Mouse (Mus musculus): ENCODE results near the gene Exoc2.

Exoc2 gene

GRCm38 (mm10) chr13:30971047-30971446 lies 2.8 kb downstream of the Exoc2 start:
- DNase-seq (ENCODE audit: low read depth, low spot score), result no peak

- DNase-seq (ENCODE audit: low read depth, low spot score), result no peak
Observed at GRCm38 (mm10) chr13:30968311-30968710, 5.6 kb downstream of the Exoc2 start.

GRCm38 (mm10) chr13:30966507-30966911 lies 7.4 kb downstream of the Exoc2 start:
- no peak for DNase-seq (ENCODE audit: low read depth, low spot score)

- no peak for DNase-seq (ENCODE audit: low read depth, low spot score)
Observed at GRCm38 (mm10) chr13:30961932-30962331, 12.0 kb downstream of the Exoc2 start.

- no peak for DNase-seq (ENCODE audit: low read depth, low spot score)
Observed at GRCm38 (mm10) chr13:30960714-30961113, 13.2 kb downstream of the Exoc2 start.

GRCm38 (mm10) chr13:30953580-30953979 lies 20.3 kb downstream of the Exoc2 start:
- DNase-seq (ENCODE audit: low read depth, low spot score), result no peak

- no peak for DNase-seq (ENCODE audit: low read depth, low spot score)
Observed at GRCm38 (mm10) chr13:30952044-30952443, 21.8 kb downstream of the Exoc2 start.

- DNase-seq (ENCODE audit: low read depth, low spot score), result no peak
Observed at GRCm38 (mm10) chr13:30949181-30949580, 24.7 kb downstream of the Exoc2 start.

GRCm38 (mm10) chr13:30947540-30947939 lies 26.4 kb downstream of the Exoc2 start, which contains the start of gene Hus1b:
Gene Hus1b (minus strand): TSS chr13:30947759.
- no peak for DNase-seq (ENCODE audit: low read depth, low spot score)

GRCm38 (mm10) chr13:30947129-30947528 lies 26.8 kb downstream of the Exoc2 start:
- no peak for DNase-seq (ENCODE audit: low read depth, low spot score)

GRCm38 (mm10) chr13:30945788-30946187 lies 28.1 kb downstream of the Exoc2 start:
- no peak for DNase-seq (ENCODE audit: low read depth, low spot score)

GRCm38 (mm10) chr13:30932972-30933371 lies 40.9 kb downstream of the Exoc2 start:
- peak; percentile 23 for DNase-seq (ENCODE audit: low read depth, low spot score)

- DNase-seq (ENCODE audit: low read depth, low spot score), result peak; percentile 45
Observed at GRCm38 (mm10) chr13:30931613-30932012, 42.3 kb downstream of the Exoc2 start.

- DNase-seq (ENCODE audit: low read depth, low spot score), result no peak
Observed at GRCm38 (mm10) chr13:30929119-30929518, 44.8 kb downstream of the Exoc2 start.

GRCm38 (mm10) chr13:30924269-30924668 lies 49.6 kb downstream of the Exoc2 start:
- DNase-seq (ENCODE audit: low read depth, low spot score), result no peak

- DNase-seq (ENCODE audit: low read depth, low spot score), result no peak
Observed at GRCm38 (mm10) chr13:30921914-30922313, 52.0 kb downstream of the Exoc2 start.

- DNase-seq (ENCODE audit: low read depth, low spot score), result peak; percentile 17
Observed at GRCm38 (mm10) chr13:30913757-30914156, 60.1 kb downstream of the Exoc2 start.

GRCm38 (mm10) chr13:30913028-30913427 lies 60.9 kb downstream of the Exoc2 start:
- no peak for DNase-seq (ENCODE audit: low read depth, low spot score)

GRCm38 (mm10) chr13:30911931-30912625 lies 61.8 kb downstream of the Exoc2 start:
- DNase-seq (ENCODE audit: low read depth, low spot score), result no peak

- DNase-seq (ENCODE audit: low read depth, low spot score), result no peak
Observed at GRCm38 (mm10) chr13:30910889-30911288, 63.0 kb downstream of the Exoc2 start.

GRCm38 (mm10) chr13:30902286-30902685 lies 71.6 kb downstream of the Exoc2 start:
- no peak for DNase-seq (ENCODE audit: low read depth, low spot score)

GRCm38 (mm10) chr13:30901387-30902041 lies 72.4 kb downstream of the Exoc2 start:
- DNase-seq (ENCODE audit: low read depth, low spot score), result peak; percentile 21

GRCm38 (mm10) chr13:30894015-30894634 lies 79.8 kb downstream of the Exoc2 start:
- no peak for DNase-seq (ENCODE audit: low read depth, low spot score)

Data from 3T3-L1 (cell line).